Mouse (Mus musculus) c-Kit-positive CD71-positive TER-119-positive erythroid progenitor cells, embryonic 14.5 days (primary cell): ENCODE results near the gene Rftn1.

Experiments used
- DNase-seq: peaks from one replicate; pipeline ENCODE4 v3.0.0-alpha.2; 2013; ENCODE audit warnings: low spot score

Gene Rftn1

GRCm38 (mm10) chr17:50093356-50093755 lies 97.1 kb downstream of the Rftn1 start:
- DNase-seq = no peak

GRCm38 (mm10) chr17:50092848-50093247 lies 97.6 kb downstream of the Rftn1 start:
- DNase-seq = no peak

GRCm38 (mm10) chr17:50091829-50092228 lies 98.6 kb downstream of the Rftn1 start:
- no peak for DNase-seq

- DNase-seq = no peak
Observed at GRCm38 (mm10) chr17:50089725-50090124, 100.7 kb downstream of the Rftn1 start.

DNA sequence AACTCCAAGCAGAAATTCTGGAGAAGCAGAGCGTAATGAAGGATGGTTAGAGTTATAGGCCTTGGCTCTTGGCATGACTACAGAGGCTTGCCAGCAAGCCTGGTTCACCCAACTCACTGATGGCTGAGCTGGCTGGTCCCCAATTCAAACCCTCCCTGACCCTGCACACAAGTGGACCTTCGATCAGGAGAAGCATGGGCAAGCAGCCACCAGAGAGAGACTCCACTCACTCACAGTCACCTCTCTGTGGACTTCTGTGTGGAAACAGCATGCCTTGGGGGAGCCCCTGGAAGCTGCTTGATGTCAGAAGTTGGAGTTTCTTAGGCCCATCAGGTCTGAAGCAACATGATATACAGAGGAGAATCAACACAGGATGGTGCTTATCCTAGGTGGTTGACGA lies 102.4 kb downstream of the Rftn1 start:
- no peak for DNase-seq

- DNase-seq = no peak
Observed at GRCm38 (mm10) chr17:50086887-50087286, 103.6 kb downstream of the Rftn1 start.

DNA sequence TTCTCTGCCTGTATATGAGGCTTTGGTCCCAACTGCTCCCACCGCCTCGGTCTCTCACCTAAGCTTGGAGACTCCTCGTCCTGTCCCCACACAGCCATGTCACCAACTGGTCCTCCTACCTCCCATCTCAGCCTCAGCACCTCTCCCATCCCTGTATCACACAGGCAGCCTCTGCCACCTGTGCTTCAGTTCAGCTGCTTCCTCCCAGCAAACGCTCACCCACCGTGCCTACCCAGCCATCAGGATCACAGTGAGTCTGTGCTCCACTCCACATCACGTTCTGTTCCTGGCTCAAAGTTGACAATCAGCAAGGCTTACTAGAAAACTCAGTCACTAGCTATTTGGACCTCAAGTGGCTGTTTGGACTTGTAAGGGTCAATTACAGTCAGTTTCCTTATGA lies 105.8 kb downstream of the Rftn1 start:
- DNase-seq = no peak

GRCm38 (mm10) chr17:50083937-50084336 lies 106.5 kb downstream of the Rftn1 start:
- no peak for DNase-seq

- no peak for DNase-seq
Observed at GRCm38 (mm10) chr17:50082947-50083346, 107.5 kb downstream of the Rftn1 start.

DNA sequence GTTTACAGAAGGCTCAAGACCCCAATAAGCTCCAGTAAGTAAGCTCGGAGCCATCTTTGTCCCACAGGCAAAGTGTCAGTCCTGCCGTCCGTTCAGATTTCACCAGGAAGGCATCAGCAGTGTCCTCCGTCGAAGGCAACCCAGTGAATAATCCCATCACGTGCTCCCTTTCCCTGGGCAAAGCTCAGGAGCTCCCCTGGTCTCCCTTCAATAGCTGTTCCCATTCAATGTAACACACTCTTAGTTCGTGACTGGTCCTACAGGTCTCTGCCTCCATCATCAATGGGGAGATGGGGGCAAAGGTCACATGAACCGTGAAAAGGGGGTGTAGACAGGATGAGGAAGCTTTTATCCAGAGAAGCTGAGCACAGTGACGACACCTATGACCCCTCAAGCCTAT lies 108.8 kb downstream of the Rftn1 start:
- DNase-seq = no peak

- no peak for DNase-seq
Observed at GRCm38 (mm10) chr17:50080991-50081390, 109.5 kb downstream of the Rftn1 start.

- no peak for DNase-seq
Observed at GRCm38 (mm10) chr17:50078749-50079148, 111.7 kb downstream of the Rftn1 start.

DNA sequence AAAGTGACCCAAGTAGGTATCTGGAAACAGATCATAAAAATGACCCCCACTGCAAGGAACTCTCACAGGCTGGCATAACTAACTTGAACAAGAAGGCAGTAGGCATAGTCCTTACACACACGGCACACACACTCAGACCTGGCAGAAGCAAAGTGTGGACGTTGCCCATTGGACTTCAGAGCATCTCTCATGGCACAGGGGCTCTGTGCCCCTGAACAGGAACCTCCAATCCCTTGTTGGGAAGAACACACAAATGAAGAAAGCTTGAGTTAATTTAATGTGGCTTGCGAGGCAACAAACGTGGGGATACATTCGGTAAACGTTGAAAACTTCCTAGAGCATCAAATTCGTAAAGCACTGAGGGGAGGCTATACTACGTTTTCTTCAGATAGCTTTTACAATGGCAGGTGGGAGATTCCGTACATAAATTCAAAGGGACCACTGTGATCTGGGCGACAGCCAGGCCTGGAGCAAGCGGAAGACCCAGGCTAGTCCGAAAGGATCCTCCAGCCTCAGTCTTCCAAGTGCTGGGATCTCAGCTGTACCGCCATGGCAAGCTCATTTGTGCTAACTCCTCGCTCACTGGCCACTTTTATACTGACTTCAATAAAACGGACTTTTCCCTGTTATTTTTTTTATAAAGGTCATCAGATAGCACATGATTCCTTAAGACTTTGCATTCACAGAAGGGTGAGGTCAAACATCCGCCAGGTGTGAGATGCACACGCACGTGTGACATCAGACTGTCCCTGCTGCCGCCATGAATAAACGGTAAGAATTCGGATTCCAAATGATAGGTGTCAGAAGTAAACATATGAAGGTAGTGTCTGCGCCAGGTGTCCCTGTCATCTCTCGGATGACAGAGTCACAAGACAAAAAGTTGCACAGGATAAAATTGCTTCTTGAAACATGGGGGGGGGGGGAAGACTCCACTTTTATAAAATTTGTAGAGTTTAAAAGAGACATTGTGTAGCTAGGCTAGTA lies 117.2 kb downstream of the Rftn1 start:
- no peak for DNase-seq

- peak; percentile 60 for DNase-seq
Observed at GRCm38 (mm10) chr17:50071602-50071988, 118.9 kb downstream of the Rftn1 start.

DNA sequence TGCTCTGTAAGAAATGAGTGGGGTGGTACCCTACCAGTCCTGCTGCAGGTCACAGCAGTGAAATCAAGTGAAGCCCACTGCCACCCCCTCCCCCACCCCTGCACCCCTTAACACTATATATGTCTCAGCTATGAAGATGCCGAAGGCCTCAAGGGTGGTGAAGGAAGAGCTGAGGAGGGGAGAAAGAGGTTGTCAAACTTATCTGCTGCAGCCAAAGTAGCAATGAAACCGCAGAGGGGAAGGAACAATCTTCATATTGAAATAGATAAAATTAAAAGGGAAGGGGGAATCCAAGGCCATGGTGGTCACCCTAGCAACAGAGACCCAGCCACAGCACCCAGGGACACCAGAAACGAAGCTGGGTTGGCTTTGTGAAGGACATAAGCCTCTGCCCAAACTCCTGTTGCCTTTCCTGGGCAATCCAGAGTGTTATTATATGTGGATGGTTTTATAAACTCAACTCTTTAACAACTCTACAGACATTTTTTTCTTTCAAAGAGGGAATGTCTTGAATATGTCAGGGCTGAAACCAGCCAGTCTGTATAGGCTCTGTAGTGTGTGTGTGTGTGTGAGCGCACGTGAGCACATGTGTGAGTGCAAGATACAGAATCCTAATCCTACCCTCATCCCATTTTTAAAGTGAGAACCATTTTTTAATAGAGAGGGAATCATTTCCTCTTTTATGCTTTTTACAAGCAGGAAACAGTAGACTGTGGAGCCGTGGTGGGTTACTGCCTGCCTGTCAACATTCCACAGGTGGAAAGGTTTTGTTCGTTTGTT lies 119.5 kb downstream of the Rftn1 start:
- DNase-seq = peak; percentile 33

DNA sequence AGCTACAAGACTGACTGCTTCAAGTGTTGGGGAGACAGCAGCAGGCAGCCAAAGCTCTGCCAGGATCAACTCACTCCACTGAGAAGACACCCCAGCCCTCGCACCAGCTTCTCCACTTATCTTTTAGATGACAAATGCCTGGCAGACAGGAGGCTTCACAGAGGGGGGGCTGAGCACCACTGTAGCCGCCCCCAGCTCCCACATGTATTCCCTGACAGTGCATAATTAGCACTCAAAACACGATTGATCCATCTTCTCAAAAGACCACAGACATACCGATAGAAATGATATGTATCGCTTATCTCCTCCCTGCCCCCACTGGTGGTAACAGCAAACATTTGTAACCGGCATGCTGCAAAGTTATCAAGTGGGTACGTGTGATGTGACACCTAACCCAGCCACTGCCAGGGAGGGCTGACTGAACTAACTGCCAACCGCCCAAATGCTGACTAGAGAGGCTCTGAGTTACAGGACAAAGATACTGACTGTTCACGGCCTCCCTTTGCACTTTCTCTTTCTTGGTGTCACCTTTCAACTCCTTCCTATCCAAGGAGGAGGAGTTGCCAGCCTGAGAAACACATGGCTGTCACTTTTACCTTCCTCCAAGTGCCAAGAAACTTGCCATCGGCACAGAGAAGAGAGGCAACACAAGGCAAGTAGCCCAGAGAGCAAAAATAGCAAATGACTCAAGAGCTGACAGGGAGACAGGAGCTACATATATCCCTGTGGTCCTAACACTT lies 120.4 kb downstream of the Rftn1 start:
- peak; percentile 63 for DNase-seq

DNA sequence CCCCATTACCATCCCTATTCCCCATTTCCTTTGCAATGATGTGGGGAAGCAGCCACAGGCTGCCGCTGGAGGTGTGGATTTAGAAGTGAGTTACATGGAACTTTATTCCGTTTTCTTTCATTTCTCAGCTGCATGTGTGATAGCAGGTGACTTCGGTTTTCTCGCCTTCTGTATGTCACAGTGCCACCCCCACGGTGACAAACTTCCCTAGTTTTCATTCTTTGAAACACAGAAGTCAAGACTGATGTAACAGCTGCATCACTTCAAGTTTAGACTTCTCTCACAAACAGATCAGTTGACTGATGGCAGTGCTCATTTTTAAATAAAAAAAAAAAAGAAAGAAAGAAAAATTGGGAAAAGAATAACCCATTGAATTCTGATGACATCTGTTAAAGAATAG lies 121.3 kb downstream of the Rftn1 start:
- no peak for DNase-seq

GRCm38 (mm10) chr17:50068681-50069138 lies 121.8 kb downstream of the Rftn1 start:
- peak; percentile 9 for DNase-seq

DNA sequence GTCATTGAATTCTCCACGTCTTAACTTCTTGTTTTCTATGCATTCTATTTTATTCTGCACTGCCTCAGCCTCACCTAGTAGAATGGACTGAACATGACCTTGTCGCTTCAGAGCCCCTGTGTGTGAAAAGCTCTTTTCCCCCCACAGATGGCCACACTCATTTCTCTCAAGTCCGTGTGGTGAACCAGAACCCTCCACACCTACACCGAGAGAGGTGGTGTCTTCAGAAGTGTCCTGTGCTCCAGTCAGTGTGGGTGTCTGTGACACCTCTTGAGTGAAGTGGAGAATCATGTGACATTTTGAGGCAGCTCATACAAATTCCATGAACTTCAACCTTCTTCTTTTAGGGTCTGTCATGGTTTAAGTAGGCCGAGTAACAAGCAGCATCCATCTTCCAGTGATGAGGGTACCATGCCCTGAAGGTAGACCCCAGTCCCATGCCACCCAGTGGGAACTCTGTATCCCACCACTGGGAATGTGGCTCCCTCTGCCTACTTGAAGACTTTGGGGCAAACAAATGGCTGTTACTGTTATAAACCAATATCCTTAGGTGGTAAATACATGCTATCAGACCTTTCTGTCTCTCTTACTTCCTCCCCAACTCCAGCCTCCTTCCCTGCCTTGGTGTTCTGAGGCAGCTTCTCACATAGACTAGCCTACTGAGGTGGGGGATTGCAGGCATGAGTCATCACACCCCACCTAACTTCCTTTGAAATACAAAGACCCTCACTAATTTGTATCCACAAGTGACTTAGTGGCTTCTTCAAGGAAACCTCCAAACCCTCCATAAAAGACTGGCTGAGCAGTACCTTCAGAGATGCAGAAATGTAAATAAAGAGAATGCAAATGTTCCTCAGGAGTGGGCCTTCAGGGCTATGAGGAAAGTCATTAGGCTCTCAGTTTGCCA lies 122.4 kb downstream of the Rftn1 start:
- no peak for DNase-seq

- DNase-seq = no peak
Observed at GRCm38 (mm10) chr17:50066822-50067713, 123.4 kb downstream of the Rftn1 start.
